Mouse (Mus musculus) c-Kit-positive CD71-positive TER-119-positive erythroid progenitor cells, embryonic 14.5 days (primary cell): Measurements from ENCODE around the gene Fam120c.
"Not testable (repeated sequence)": the region's sequence is repeated elsewhere in the genome, so short reads cannot be mapped to it uniquely, and the experiment has no call there.

Experiments
- DNase-seq: peaks from one replicate; pipeline ENCODE4 v3.0.0-alpha.2; 2013; ENCODE audit warnings: low spot score

Fam120c gene

GRCm38 (mm10) chrX:151343761-151344500 lies at the start of gene Fam120c:
Gene Fam120c, plus strand, starts transcription at chrX:151344175.
- peak; percentile 67 for DNase-seq

- DNase-seq, result no peak
Observed at GRCm38 (mm10) chrX:151298329-151298728, 45.6 kb upstream of the Fam120c start.

GRCm38 (mm10) chrX:151313732-151314131 lies 30.2 kb upstream of the Fam120c start:
- DNase-seq, result peak; percentile 4

- DNase-seq, result no peak
Observed at GRCm38 (mm10) chrX:151333615-151334014, 10.4 kb upstream of the Fam120c start.

GRCm38 (mm10) chrX:151337804-151338203 lies 6.2 kb upstream of the Fam120c start:
- DNase-seq, result no peak

GRCm38 (mm10) chrX:151344501-151344984 lies 568 bp downstream of the Fam120c start:
- peak; percentile 16 for DNase-seq

- no peak for DNase-seq
Observed at GRCm38 (mm10) chrX:151345333-151346125, 1.6 kb downstream of the Fam120c start.

GRCm38 (mm10) chrX:151347278-151347677 lies 3.3 kb downstream of the Fam120c start:
- no peak for DNase-seq

- no peak for DNase-seq
Observed at GRCm38 (mm10) chrX:151349322-151349721, 5.3 kb downstream of the Fam120c start.

- DNase-seq, result no peak
Observed at GRCm38 (mm10) chrX:151418801-151419200, 74.8 kb downstream of the Fam120c start.

GRCm38 (mm10) chrX:151420791-151421190 lies 76.8 kb downstream of the Fam120c start:
- no peak for DNase-seq

- DNase-seq, result peak; percentile 9
Observed at GRCm38 (mm10) chrX:151443637-151444036, 99.7 kb downstream of the Fam120c start.

- no peak for DNase-seq
Observed at GRCm38 (mm10) chrX:151444189-151444588, 100.2 kb downstream of the Fam120c start.

GRCm38 (mm10) chrX:151488128-151488527 lies 144.2 kb downstream of the Fam120c start:
- no peak for DNase-seq

- not testable (repeated sequence) for DNase-seq
Observed at GRCm38 (mm10) chrX:151493269-151493668, 149.3 kb downstream of the Fam120c start.

- DNase-seq, result no peak
Observed at GRCm38 (mm10) chrX:151496596-151496995, 152.6 kb downstream of the Fam120c start.

- DNase-seq, result no peak
Observed at GRCm38 (mm10) chrX:151508536-151508935, 164.6 kb downstream of the Fam120c start.

GRCm38 (mm10) chrX:151509906-151510305 lies 165.9 kb downstream of the Fam120c start:
- no peak for DNase-seq

- DNase-seq, result no peak
Observed at GRCm38 (mm10) chrX:151513066-151513465, 169.1 kb downstream of the Fam120c start.

- no peak for DNase-seq
Observed at GRCm38 (mm10) chrX:151513694-151514093, 169.7 kb downstream of the Fam120c start.

GRCm38 (mm10) chrX:151518181-151518580 lies 174.2 kb downstream of the Fam120c start:
- DNase-seq, result peak; percentile 44

- DNase-seq, result no peak
Observed at GRCm38 (mm10) chrX:151520127-151520457, 176.1 kb downstream of the Fam120c start.
